Mouse (Mus musculus): Measurements from ENCODE around the gene Slxl1.
"Not testable (repeated sequence)": the region's sequence is repeated elsewhere in the genome, so short reads cannot be mapped to it uniquely, and the experiment has no call there.

Gene Slxl1

GRCm38 (mm10) chrX:55226576-55226975 lies at the start of gene Slxl1:
TSS of gene Slxl1 (plus strand) at chrX:55226876.
- DNase-seq (ENCODE audit: low spot score), result not testable (repeated sequence)
